Mouse (Mus musculus) embryonic facial prominence, embryonic 12.5 days (tissue): ENCODE measurements around the gene Gm39653. TPM values are rescaled to one million over a fixed set of nuclear protein-coding genes. Genes with fewer than 3 reads are reported as not detected.
A peak's percentile ranks its signal among the peaks of the same experiment; 100 is the strongest.
"Not testable (repeated sequence)": the region's sequence is repeated elsewhere in the genome, so short reads cannot be mapped to it uniquely, and the experiment has no call there.

Experiments used
- ATAC-seq: fragments of 200-750 bp; cut with Nextera tagmentation; 2 replicates; pipeline ENCODE4 v1.8.0; 2017; ENCODE audit not compliant: insufficient number of reproducible peaks, insufficient read depth, low FRiP score, low TSS enrichment
- H3K27ac ChIP-seq: fragments of 300-500 bp; sonication (generic); 2 replicates; pipeline ENCODE4 v1.5.1; 2016; ENCODE audit warnings: mild to moderate bottlenecking
- H3K27me3 ChIP-seq: fragments of 300-500 bp; sonication (generic); 2 replicates; pipeline ENCODE4 v1.6.1; 2016; ENCODE audit warnings: mild to moderate bottlenecking, moderate library complexity
- H3K36me3 ChIP-seq: fragments of 300-500 bp; sonication (generic); 2 replicates; pipeline ENCODE4 v1.6.1; 2016; ENCODE audit warnings: mild to moderate bottlenecking
- H3K4me1 ChIP-seq: fragments of 300-500 bp; sonication (generic); 2 replicates; pipeline ENCODE4 v1.6.1; 2016
- H3K4me2 ChIP-seq: fragments of 300-500 bp; sonication (generic); replicated peaks from 2 replicates; pipeline ENCODE4 v1.6.1; 2016; ENCODE audit warnings: mild to moderate bottlenecking, moderate library complexity
- H3K4me3 ChIP-seq: fragments of 300-500 bp; sonication (generic); 2 replicates; pipeline ENCODE4 v1.5.1; 2016; ENCODE audit warnings: mild to moderate bottlenecking
- H3K9ac ChIP-seq: fragments of 300-500 bp; sonication (generic); 2 replicates; pipeline ENCODE4 v1.6.1; 2016; ENCODE audit warnings: mild to moderate bottlenecking, moderate library complexity
- H3K9me3 ChIP-seq: fragments of 300-500 bp; sonication (generic); 2 replicates; pipeline ENCODE4 v1.6.1; 2016; ENCODE audit warnings: mild to moderate bottlenecking, moderate library complexity
- WGBS: fragments of 180-500 bp; shearing (Covaris S2); methylation state at CpG from one replicate; pipeline ENCODE4 v1.1.7; 2016; 5-methylcytosine and 5-hydroxymethylcytosine counted together
- polyA plus RNA-seq: library from polyadenylated mRNA; unstranded; fragments of >200 nt; fragmentation: Nextera tagmentation; extraction: Ambion mirVana; gene quantifications from 2 replicates; pipeline ENCODE4 v1.2.1, GENCODE M21; 2016

Gm39653 gene
- polyA plus RNA-seq, 1 experiment from 2014 or later: not detected

- Histone ChIP-seq H3K27ac (no peak overlapping the region), H3K4me1 (no peaks in the 10 kb centered on the region), H3K4me2 (no peak overlapping the region), H3K4me3 (no peak overlapping the region), H3K36me3 (no peaks in the 10 kb centered on the region), H3K27me3 (no peaks in the 10 kb centered on the region), H3K9ac (no peak overlapping the region), H3K9me3 (no peaks in the 10 kb centered on the region)
- WGBS: 41% methylated on average over 2 of the region's 2 CpGs
- no peak; the same call in 1 of the 2 replicates for ATAC-seq
Observed at GRCm38 (mm10) chr1:63628211-63628610, 12.4 kb downstream of the Gm39653 start.

GRCm38 (mm10) chr1:63630390-63630789 is 14.6 kb downstream of the Gm39653 start:
- H3K4me1 ChIP-seq, H3K4me2 ChIP-seq, H3K36me3 ChIP-seq, H3K9me3 ChIP-seq, ATAC-seq, H3K27ac ChIP-seq, H3K27me3 ChIP-seq, H3K9ac ChIP-seq, H3K4me3 ChIP-seq: not testable (repeated sequence)

- no peaks in the 10 kb centered on the region for H3K36me3 ChIP-seq
- ATAC-seq: no peak
- H3K27ac ChIP-seq: no peak overlapping the region
- no peaks in the 10 kb centered on the region for H3K4me1 ChIP-seq
- H3K4me3 ChIP-seq: no peak overlapping the region
- no peak overlapping the region for H3K9ac ChIP-seq
- 79% methylated on average over 6 of the region's 6 CpGs for WGBS
- no peak overlapping the region for H3K4me2 ChIP-seq
- H3K27me3 ChIP-seq: no peaks in the 10 kb centered on the region
- H3K9me3 ChIP-seq: no peaks in the 10 kb centered on the region
Observed at GRCm38 (mm10) chr1:63639921-63640320, 24.2 kb downstream of the Gm39653 start.

GRCm38 (mm10) chr1:63658016-63658415 is 42.2 kb downstream of the Gm39653 start:
- 16% methylated on average over 6 of the region's 6 CpGs for WGBS
- H3K4me3 ChIP-seq: no peak overlapping the region
- H3K36me3 ChIP-seq: no peaks in the 10 kb centered on the region
- H3K4me1 ChIP-seq: no peaks in the 10 kb centered on the region
- H3K4me2 ChIP-seq: no peak overlapping the region
- H3K27ac ChIP-seq: no peak overlapping the region
- no peaks in the 10 kb centered on the region for H3K9me3 ChIP-seq
- no peaks in the 10 kb centered on the region for H3K27me3 ChIP-seq
- ATAC-seq: no peak
- H3K9ac ChIP-seq: no peak overlapping the region

- Histone ChIP-seq H3K36me3 (no peaks in the 10 kb centered on the region), H3K9me3 (no peaks in the 10 kb centered on the region), H3K9ac (no peak overlapping the region), H3K4me3 (no peak overlapping the region), H3K4me2 (no peak overlapping the region), H3K27ac (no peak overlapping the region), H3K4me1 (no peaks in the 10 kb centered on the region), H3K27me3 (no peaks in the 10 kb centered on the region)
- no peak for ATAC-seq
- WGBS: 1% methylated on average over 7 of the region's 7 CpGs
Observed at GRCm38 (mm10) chr1:63659591-63659990, 43.8 kb downstream of the Gm39653 start.

- ATAC-seq: no peak
- Histone ChIP-seq H3K9ac (no peak overlapping the region), H3K4me3 (no peak overlapping the region), H3K4me1 (peaks cover 5% of the 10 kb centered on the region), H3K9me3 (no peaks in the 10 kb centered on the region), H3K27me3 (no peaks in the 10 kb centered on the region), H3K36me3 (no peaks in the 10 kb centered on the region), H3K27ac (no peak overlapping the region), H3K4me2 (no peak overlapping the region)
- 95% methylated on average over 2 of the region's 2 CpGs for WGBS
Observed at GRCm38 (mm10) chr1:63666089-63666488, 50.3 kb downstream of the Gm39653 start.

- Histone ChIP-seq H3K4me2 (no peak overlapping the region; the same call in 1 of the 2 replicates), H3K27me3 (no peaks in the 10 kb centered on the region), H3K27ac (no peak overlapping the region), H3K4me3 (no peak overlapping the region), H3K9me3 (no peaks in the 10 kb centered on the region), H3K9ac (no peak overlapping the region), H3K4me1 (peaks cover 5% of the 10 kb centered on the region), H3K36me3 (no peaks in the 10 kb centered on the region)
- no peak for ATAC-seq
- 37% methylated on average over 9 of the region's 9 CpGs for WGBS
Observed at GRCm38 (mm10) chr1:63667201-63667948, 51.6 kb downstream of the Gm39653 start.

- no peaks in the 10 kb centered on the region for H3K36me3 ChIP-seq
- H3K9ac ChIP-seq: no peak overlapping the region
- ATAC-seq: no peak
- peak overlapping the region; percentile 26 for H3K4me2 ChIP-seq
- no peaks in the 10 kb centered on the region for H3K27me3 ChIP-seq
- peaks cover 5% of the 10 kb centered on the region for H3K4me1 ChIP-seq
- WGBS: 15% methylated on average over 13 of the region's 13 CpGs
- H3K4me3 ChIP-seq: no peak overlapping the region
- H3K27ac ChIP-seq: no peak overlapping the region
- H3K9me3 ChIP-seq: no peaks in the 10 kb centered on the region
Observed at GRCm38 (mm10) chr1:63667949-63668851, 52.4 kb downstream of the Gm39653 start.

- Histone ChIP-seq H3K9ac (no peak overlapping the region), H3K4me1 (peaks cover 5% of the 10 kb centered on the region), H3K4me3 (no peak overlapping the region), H3K9me3 (no peaks in the 10 kb centered on the region), H3K36me3 (no peaks in the 10 kb centered on the region), H3K27ac (no peak overlapping the region), H3K27me3 (no peaks in the 10 kb centered on the region), H3K4me2 (peak overlapping the region; percentile 26)
- ATAC-seq: no peak
- 6% methylated on average over 3 of the region's 3 CpGs for WGBS
Observed at GRCm38 (mm10) chr1:63668852-63669160, 53.0 kb downstream of the Gm39653 start.

Other genes starting within 250 kb of the Gm39653 start
- 10.4 and 10.7 TPM in 2 replicates for gene Adam23, start 170.1 kb upstream of the Gm39653 start, polyA plus RNA-seq
- 0.19 TPM in 1 of 2 replicates, not detected in the other for gene Dytn, start 71.0 kb downstream of the Gm39653 start, polyA plus RNA-seq
- gene Mdh1b, start 114.3 kb downstream of the Gm39653 start, polyA plus RNA-seq: not detected in 2 replicates
- gene Fastkd2, start 114.6 kb downstream of the Gm39653 start, polyA plus RNA-seq: 59.4 and 64.8 TPM in 2 replicates
- 0.12 and 0.13 TPM in 2 replicates for gene 4933402D24Rik, start 153.3 kb downstream of the Gm39653 start, polyA plus RNA-seq